Mouse (Mus musculus) testis, adult 2 months (tissue): ENCODE measurements around the gene Thrsp. TPM values are rescaled to one million over a fixed set of nuclear protein-coding genes. Genes with fewer than 3 reads are reported as not detected.

Experiments
- H3K27ac ChIP-seq: fragments of 200-500 bp; 2 replicates; pipeline ENCODE4 v1.5.1; 2012; ENCODE audit warnings: low read depth, low read length; ENCODE audit not compliant: control insufficient read depth, insufficient read depth
- H3K27me3 ChIP-seq: fragments of 200-500 bp; 2 replicates; pipeline ENCODE4 v1.6.1; 2012; ENCODE audit warnings: mild to moderate bottlenecking, low read length, moderate library complexity; ENCODE audit not compliant: control insufficient read depth, insufficient read depth
- H3K36me3 ChIP-seq: fragments of 200-500 bp; 2 replicates; pipeline ENCODE4 v1.6.1; 2012; ENCODE audit warnings: mild to moderate bottlenecking, low read length; ENCODE audit not compliant: control insufficient read depth, insufficient read depth
- H3K4me1 ChIP-seq: fragments of 200-500 bp; 2 replicates; pipeline ENCODE4 v1.6.1; 2012; ENCODE audit warnings: low read length; ENCODE audit not compliant: control insufficient read depth, insufficient read depth
- H3K4me3 ChIP-seq: fragments of 200-500 bp; 2 replicates; pipeline ENCODE4 v1.5.1; 2012; ENCODE audit warnings: low read depth, mild to moderate bottlenecking, low read length, moderate library complexity, mixed read lengths; ENCODE audit not compliant: control insufficient read depth
- CTCF ChIP-seq: fragments of 200-500 bp; IDR thresholded peaks from 2 replicates; pipeline ENCODE4 v1.5.1; 2012; ENCODE audit warnings: low read depth, mild to moderate bottlenecking, inconsistent platforms, low read length, moderate library complexity; ENCODE audit not compliant: control insufficient read depth, insufficient read depth, insufficient replicate concordance
- POLR2A ChIP-seq: fragments of 200-500 bp; IDR thresholded peaks from 2 replicates; pipeline ENCODE4 v1.6.1; 2012; ENCODE audit warnings: low read depth, mild to moderate bottlenecking, inconsistent platforms, low read length, moderate library complexity; ENCODE audit not compliant: control insufficient read depth
- polyA plus RNA-seq: library from polyadenylated mRNA; depleted of rRNA; stranded (reverse); fragments of >200 nt; gene quantifications from 2 replicates; pipeline ENCODE4 v1.2.3, GENCODE M21; 2012; rRNA removed

Gene Thrsp
- polyA plus RNA-seq, 1 experiment, result 3.6 TPM

DNA sequence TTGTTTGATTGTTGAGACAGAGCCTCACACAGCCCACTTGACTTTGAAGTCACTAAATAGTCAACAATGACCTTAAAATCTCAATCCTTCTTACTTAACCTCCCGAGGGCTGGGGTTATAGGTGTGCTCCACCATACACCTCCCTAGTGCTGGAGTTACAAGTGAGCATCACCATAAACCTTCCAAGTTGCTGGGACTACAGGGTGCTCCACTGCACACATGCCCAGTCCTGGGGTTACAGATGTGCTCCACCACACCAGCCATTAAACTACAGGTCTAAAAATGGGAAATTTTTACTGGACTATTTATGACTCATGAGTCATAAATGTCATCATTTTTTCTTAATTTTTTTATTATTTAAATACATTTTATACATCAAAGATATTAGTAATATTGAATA is 51.6 kb downstream of the Thrsp start:
- no peak for TF ChIP-seq POLR2A
- TF ChIP-seq CTCF, result no peak
- peaks cover 2% of the 10 kb centered on the region for H3K4me1 ChIP-seq

More for the DNA sequence above, 51.6 kb downstream of the Thrsp start:
- no peak overlapping the region for H3K4me3 ChIP-seq
- no peak overlapping the region for H3K27ac ChIP-seq
- no peaks in the 10 kb centered on the region for H3K27me3 ChIP-seq
- H3K36me3 ChIP-seq, result no peaks in the 10 kb centered on the region

Other genes starting within 250 kb of the Thrsp start
- 2.9 and 3.6 TPM in 2 replicates for gene Usp35, start 85.7 kb downstream of the Thrsp start, polyA plus RNA-seq
- 1.2 and 1.3 TPM in 2 replicates for gene Kctd21, start 85.4 kb downstream of the Thrsp start, polyA plus RNA-seq
- gene Alg8, start 46.1 kb downstream of the Thrsp start, polyA plus RNA-seq, result 39.4 and 50.3 TPM in 2 replicates
- 46.2 and 81.2 TPM in 2 replicates for gene Ndufc2, start 17.7 kb downstream of the Thrsp start, polyA plus RNA-seq
- 8.8 and 12.2 TPM in 2 replicates for gene Kctd14, start 33.6 kb upstream of the Thrsp start, polyA plus RNA-seq
- gene Ints4, start 63.2 kb upstream of the Thrsp start, polyA plus RNA-seq, result 69.6 and 78.9 TPM in 2 replicates
- 33.5 and 35.3 TPM in 2 replicates for gene Aamdc, start 161.8 kb upstream of the Thrsp start, polyA plus RNA-seq
- gene Rsf1, start 162.2 kb upstream of the Thrsp start, polyA plus RNA-seq, result 4.4 and 4.9 TPM in 2 replicates